Mouse (Mus musculus): Measurements from ENCODE around the gene Pax4.

Gene Pax4

GRCm38 (mm10) chr6:28396853-28397457 lies 52.2 kb downstream of the Pax4 start:
- no peak for DNase-seq (ENCODE audit: low spot score)

GRCm38 (mm10) chr6:28396051-28396852 lies 52.9 kb downstream of the Pax4 start:
- DNase-seq (ENCODE audit: low spot score), result no peak

All from T-cell, adult 2 months (primary cell).